Mouse (Mus musculus) kidney, adult 2 months (tissue): ENCODE measurements around the gene Olfr132. TPM values are rescaled to one million over a fixed set of nuclear protein-coding genes. Genes with fewer than 3 reads are reported as not detected.
"Not testable (repeated sequence)": the region's sequence is repeated elsewhere in the genome, so short reads cannot be mapped to it uniquely, and the experiment has no call there.

Experiments used
- DNase-seq: peaks from one replicate; pipeline ENCODE4 v3.0.0; 2021
- H3K27ac ChIP-seq: fragments of 200-500 bp; 2 replicates; pipeline ENCODE4 v1.5.1; 2012; ENCODE audit warnings: low read depth, low read length, control low read depth, inconsistent platforms; ENCODE audit not compliant: insufficient read depth
- H3K27me3 ChIP-seq: fragments of 200-500 bp; replicated peaks from 2 replicates; pipeline ENCODE4 v1.6.1; 2012; ENCODE audit warnings: mild to moderate bottlenecking, moderate library complexity, low read length, inconsistent platforms; ENCODE audit not compliant: control insufficient read depth, insufficient read depth
- H3K36me3 ChIP-seq: fragments of 200-500 bp; 2 replicates; pipeline ENCODE4 v1.6.1; 2012; ENCODE audit warnings: mild to moderate bottlenecking, moderate library complexity, low read length, inconsistent platforms; ENCODE audit not compliant: control insufficient read depth, insufficient read depth
- H3K4me1 ChIP-seq: fragments of 200-500 bp; 2 replicates; pipeline ENCODE4 v1.6.1; 2011; ENCODE audit warnings: low read length; ENCODE audit not compliant: control insufficient read depth, insufficient read depth
- H3K4me3 ChIP-seq: fragments of 200-500 bp; 2 replicates; pipeline ENCODE4 v1.5.1; 2011; ENCODE audit warnings: mild to moderate bottlenecking, low read depth, low read length, control low read depth; ENCODE audit not compliant: insufficient read depth
- CTCF ChIP-seq: fragments of 200-500 bp; conservative IDR thresholded peaks from 2 replicates; pipeline ENCODE4 v1.5.1; 2011; ENCODE audit warnings: low read depth, mild to moderate bottlenecking, control low read depth, low read length, moderate library complexity, mixed read lengths; ENCODE audit not compliant: insufficient read depth, insufficient read length
- POLR2A ChIP-seq: fragments of 200-500 bp; IDR thresholded peaks from one replicate; pipeline ENCODE4 v1.6.1; 2011; ENCODE audit warnings: low read depth, low read length, control low read depth
- WGBS: fragments of 180-500 bp; shearing (Covaris S2); methylation state at CpG from one replicate; pipeline ENCODE4 v1.1.7; 2018; 5-methylcytosine and 5-hydroxymethylcytosine counted together
- polyA plus RNA-seq: library from polyadenylated mRNA; depleted of rRNA; stranded (reverse); fragments of >200 nt; gene quantifications from 2 replicates; pipeline ENCODE4 v1.2.3, GENCODE M21; 2012; rRNA removed

The Olfr132 gene
- polyA plus RNA-seq: not detected in 2 replicates

- no peaks in the 10 kb centered on the region for H3K4me1 ChIP-seq
- H3K4me3 ChIP-seq: no peak within 1 kb of the TSS
- TF ChIP-seq CTCF: no peak
- no peaks in the 10 kb centered on the region for H3K36me3 ChIP-seq
- no peaks in the 10 kb centered on the region for H3K27me3 ChIP-seq
- H3K27ac ChIP-seq: no peak within 1 kb of the TSS
- no peak for DNase-seq
- 66% methylated on average over 1 of the region's 1 CpGs for WGBS
These were observed at the start of gene Olfr132 for GRCm38 (mm10) chr17:38134426-38134825. TSS of gene Olfr132 (minus strand) at chr17:38134526.

GRCm38 (mm10) chr17:38171088-38171487 is 36.8 kb upstream of the Olfr132 start, which contains the start of gene Olfr134:
TSS of gene Olfr134 (plus strand) at chr17:38171388.
- H3K4me3 ChIP-seq: no peak within 1 kb of the TSS
- H3K27me3 ChIP-seq: no peaks in the 10 kb centered on the region
- H3K4me1 ChIP-seq: no peaks in the 10 kb centered on the region
- TF ChIP-seq POLR2A: no peak
- TF ChIP-seq CTCF: no peak
- H3K27ac ChIP-seq: no peak within 1 kb of the TSS
- no peak for DNase-seq
- 61% methylated on average over 3 of the region's 3 CpGs for WGBS
- no peaks in the 10 kb centered on the region for H3K36me3 ChIP-seq

- TF ChIP-seq POLR2A: no peak
- no peak for TF ChIP-seq CTCF
- Histone ChIP-seq H3K36me3 (no peaks in the 10 kb centered on the region), H3K4me1 (no peaks in the 10 kb centered on the region), H3K4me3 (no peak within 1 kb of the TSS), H3K27ac (no peak within 1 kb of the TSS), H3K27me3 (no peaks in the 10 kb centered on the region)
- no peak for DNase-seq
- WGBS: 63% methylated on average over 2 of the region's 2 CpGs
These were observed 10.7 kb upstream of the Olfr132 start, which contains the start of gene Olfr133 for GRCm38 (mm10) chr17:38144981-38145380. TSS of gene Olfr133 (plus strand) at chr17:38145281.

- 71% methylated on average over 3 of the region's 3 CpGs for WGBS
- not testable (repeated sequence) for H3K36me3 ChIP-seq, H3K27me3 ChIP-seq, DNase-seq, H3K4me3 ChIP-seq, H3K27ac ChIP-seq, H3K4me1 ChIP-seq
These were observed 9.0 kb downstream of the Olfr132 start for GRCm38 (mm10) chr17:38125371-38125770.

- H3K27me3 ChIP-seq: not testable (repeated sequence)
- 77% methylated on average over 1 of the region's 1 CpGs for WGBS
These were observed 10.1 kb downstream of the Olfr132 start for GRCm38 (mm10) chr17:38124199-38124598.

GRCm38 (mm10) chr17:38088593-38088992 is 45.7 kb downstream of the Olfr132 start, which contains the start of gene Olfr131:
TSS of gene Olfr131 (minus strand) at chr17:38088693.
- Histone ChIP-seq H3K27me3 (no peaks in the 10 kb centered on the region), H3K4me3 (no peak within 1 kb of the TSS), H3K36me3 (no peaks in the 10 kb centered on the region), H3K4me1 (no peaks in the 10 kb centered on the region), H3K27ac (no peak within 1 kb of the TSS)
- no peak for DNase-seq
- TF ChIP-seq POLR2A (no peak), CTCF (no peak)

More at GRCm38 (mm10) chr17:38124199-38124598, 10.1 kb downstream of the Olfr132 start:
- not testable (repeated sequence) for H3K4me3 ChIP-seq, H3K4me1 ChIP-seq, H3K36me3 ChIP-seq, DNase-seq, H3K27ac ChIP-seq

GRCm38 (mm10) chr17:38082364-38082763 is 52.0 kb downstream of the Olfr132 start:
- no peak overlapping the region for H3K4me3 ChIP-seq
- 82% methylated on average over 4 of the region's 4 CpGs for WGBS

More at GRCm38 (mm10) chr17:38082364-38082763, 52.0 kb downstream of the Olfr132 start:
- Histone ChIP-seq H3K27me3 (no peaks in the 10 kb centered on the region), H3K36me3 (no peaks in the 10 kb centered on the region), H3K27ac (no peak overlapping the region), H3K4me1 (no peaks in the 10 kb centered on the region)
- TF ChIP-seq POLR2A: no peak
- no peak for TF ChIP-seq CTCF
- DNase-seq: no peak

Other genes with a start within 250 kb of the Olfr132 start
- gene Olfr127, start 234.1 kb downstream of the Olfr132 start, polyA plus RNA-seq: not detected in 2 replicates
- gene Olfr128, start 214.0 kb downstream of the Olfr132 start, polyA plus RNA-seq: not detected in 2 replicates
- gene Olfr761, start 181.4 kb downstream of the Olfr132 start, polyA plus RNA-seq: not detected in 2 replicates
- gene Olfr129, start 74.4 kb downstream of the Olfr132 start, polyA plus RNA-seq: not detected in 2 replicates
- gene Olfr130, start 70.6 kb downstream of the Olfr132 start, polyA plus RNA-seq: not detected in 2 replicates
- gene Olfr131, start 45.8 kb downstream of the Olfr132 start, polyA plus RNA-seq: not detected in 2 replicates
- not detected in 2 replicates for gene Olfr133, start 10.8 kb upstream of the Olfr132 start, polyA plus RNA-seq
- not detected in 2 replicates for gene Olfr134, start 36.9 kb upstream of the Olfr132 start, polyA plus RNA-seq
- not detected in 2 replicates for gene Olfr135, start 69.8 kb upstream of the Olfr132 start, polyA plus RNA-seq
- not detected in 2 replicates for gene Olfr138, start 126.5 kb upstream of the Olfr132 start, polyA plus RNA-seq
- not detected in 2 replicates for gene Olfr137, start 173.0 kb upstream of the Olfr132 start, polyA plus RNA-seq
- not detected in 2 replicates for gene Olfr136, start 195.3 kb upstream of the Olfr132 start, polyA plus RNA-seq